Mouse (Mus musculus) CH12.LX (cell line): ENCODE data around the gene Alppl2. TPM values are rescaled to one million over a fixed set of nuclear protein-coding genes. Genes with fewer than 3 reads are reported as not detected.

Experiments
- DNase-seq: peaks from one replicate; pipeline ENCODE4 v3.0.0-alpha.2; 2013; ENCODE audit errors: extremely low read depth
- H3K27ac ChIP-seq: 2 replicates; pipeline ENCODE4 v1.5.1; 2012; ENCODE audit warnings: low read depth, mild to moderate bottlenecking, control low read depth, moderate library complexity; ENCODE audit not compliant: insufficient read depth
- H3K27me3 ChIP-seq: replicated peaks from 2 replicates; pipeline ENCODE3; 2012; ENCODE audit warnings: inconsistent platforms
- H3K36me3 ChIP-seq, 2 experiments: replicated peaks in 1 of 2; 2 replicates each; pipeline versions ENCODE3 to v1.6.1; 2012; ENCODE audit warnings: inconsistent platforms in 1 of 2, low read length in 1 of 2, mild to moderate bottlenecking in 1 of 2, mixed read lengths in 1 of 2, moderate library complexity in 1 of 2; ENCODE audit not compliant: control insufficient read depth in 1 of 2, insufficient read depth in 1 of 2
- H3K4me1 ChIP-seq, 2 experiments: 2 replicates each; pipeline ENCODE4 v1.6.1; 2012; ENCODE audit warnings: inconsistent platforms in 1 of 2, moderate library complexity in 1 of 2; ENCODE audit not compliant: insufficient read depth in 2 of 2, control insufficient read depth in 1 of 2
- H3K4me2 ChIP-seq: 2 replicates; pipeline ENCODE4 v1.6.1; 2012; ENCODE audit warnings: low read depth, mild to moderate bottlenecking, control low read depth; ENCODE audit not compliant: poor library complexity, insufficient read depth, severe bottlenecking
- H3K4me3 ChIP-seq, 3 experiments: fragments of 150-350 bp in 1 of 3; sonication (generic) in 1 of 3; replicated peaks in 1 of 3; 2 replicates each; pipeline versions ENCODE3 to v1.5.1; 2011 to 2012; ENCODE audit warnings: low read depth in 2 of 3, low read length in 2 of 3, mild to moderate bottlenecking in 2 of 3, moderate library complexity in 2 of 3, control low read depth in 1 of 3, improper control_type of control experiment in 1 of 3, inconsistent platforms in 1 of 3, mixed read lengths in 1 of 3; ENCODE audit not compliant: poor library complexity in 1 of 3
- H3K79me2 ChIP-seq: replicated peaks from 2 replicates; pipeline ENCODE4 v1.6.1; 2012; ENCODE audit warnings: mild to moderate bottlenecking, moderate library complexity; ENCODE audit not compliant: control insufficient read depth, poor library complexity, insufficient read depth, severe bottlenecking; ENCODE audit errors: extremely low read depth
- H3K9ac ChIP-seq: 2 replicates; pipeline ENCODE4 v1.6.1; 2012; ENCODE audit warnings: low read depth, mild to moderate bottlenecking, control low read depth, moderate library complexity; ENCODE audit not compliant: insufficient read depth
- H3K9me3 ChIP-seq: replicated peaks from 2 replicates; pipeline ENCODE3; 2012; ENCODE audit warnings: low read length, inconsistent platforms, mixed read lengths
- CHD2 ChIP-seq: IDR thresholded peaks from 2 replicates; pipeline ENCODE4 v1.6.1; 2011; ENCODE audit warnings: low read length, improper control_type of control experiment
- CTCF ChIP-seq, 2 experiments: IDR thresholded peaks in 1 of 2; conservative IDR thresholded peaks in 1 of 2; 2 replicates each; pipeline ENCODE4 v1.5.1; 2011 to 2012; ENCODE audit warnings: low read depth in 2 of 2, low read length in 2 of 2, improper control_type of control experiment in 1 of 2, inconsistent platforms in 1 of 2, mild to moderate bottlenecking in 1 of 2, moderate library complexity in 1 of 2
- E2F4 ChIP-seq: IDR thresholded peaks from 2 replicates; pipeline ENCODE4 v1.6.1; 2011; ENCODE audit warnings: low read depth, low read length, improper control_type of control experiment; ENCODE audit not compliant: insufficient replicate concordance
- ELF1 ChIP-seq: IDR thresholded peaks from 2 replicates; pipeline ENCODE4 v1.6.1; 2014; ENCODE audit warnings: low read depth, mild to moderate bottlenecking, inconsistent platforms, low read length, improper control_type of control experiment
- EP300 ChIP-seq: IDR thresholded peaks from 2 replicates; pipeline ENCODE4 v1.6.1; 2011; ENCODE audit warnings: low read length, improper control_type of control experiment
- HCFC1 ChIP-seq: IDR thresholded peaks from 2 replicates; pipeline ENCODE4 v1.6.1; 2012; ENCODE audit warnings: low read depth, mild to moderate bottlenecking, inconsistent platforms, low read length, improper control_type of control experiment
- IRF4 ChIP-seq: IDR thresholded peaks from 2 replicates; pipeline ENCODE4 v1.6.1; 2014; ENCODE audit warnings: low read depth, mild to moderate bottlenecking, inconsistent platforms, low read length, improper control_type of control experiment
- MAZ ChIP-seq: IDR thresholded peaks from 2 replicates; pipeline ENCODE4 v1.6.1; 2012; ENCODE audit warnings: low read depth, mild to moderate bottlenecking, inconsistent platforms, low read length, improper control_type of control experiment, moderate library complexity
- MEF2A ChIP-seq: IDR thresholded peaks from 2 replicates; pipeline ENCODE4 v1.6.1; 2014; ENCODE audit warnings: low read depth, mild to moderate bottlenecking, inconsistent platforms, low read length, improper control_type of control experiment, borderline replicate concordance
- MXI1 ChIP-seq: IDR thresholded peaks from 2 replicates; pipeline ENCODE4 v1.6.1; 2011; ENCODE audit warnings: mild to moderate bottlenecking, low read depth, low read length, improper control_type of control experiment
- MYC ChIP-seq: IDR thresholded peaks from 2 replicates; pipeline ENCODE4 v1.6.1; 2011; ENCODE audit warnings: low read depth, mild to moderate bottlenecking, improper control_type of control experiment, low read length
- NRF1 ChIP-seq: IDR thresholded peaks from 2 replicates; pipeline ENCODE4 v1.6.1; 2014; ENCODE audit warnings: low read depth, mild to moderate bottlenecking, inconsistent platforms, low read length, improper control_type of control experiment, moderate library complexity
- POLR2AphosphoS2 ChIP-seq: IDR thresholded peaks from 2 replicates; pipeline ENCODE4 v1.6.1; 2011; ENCODE audit warnings: low read depth, low read length, improper control_type of control experiment
- RAD21 ChIP-seq: IDR thresholded peaks from 2 replicates; pipeline ENCODE4 v1.6.1; 2011; ENCODE audit warnings: low read depth, mild to moderate bottlenecking, low read length, improper control_type of control experiment, moderate library complexity
- SIN3A ChIP-seq: IDR thresholded peaks from 2 replicates; pipeline ENCODE4 v1.6.1; 2012; ENCODE audit warnings: low read length, improper control_type of control experiment, inconsistent platforms
- SMC3 ChIP-seq: IDR thresholded peaks from 2 replicates; pipeline ENCODE4 v1.6.1; 2011; ENCODE audit warnings: low read depth, low read length, improper control_type of control experiment
- TCF12 ChIP-seq: IDR thresholded peaks from 2 replicates; pipeline ENCODE4 v1.6.1; 2014; ENCODE audit warnings: low read depth, mild to moderate bottlenecking, inconsistent platforms, low read length, improper control_type of control experiment
- USF1 ChIP-seq: IDR thresholded peaks from 2 replicates; pipeline ENCODE4 v1.6.1; 2014; ENCODE audit warnings: low read depth, mild to moderate bottlenecking, inconsistent platforms, low read length, improper control_type of control experiment
- ZC3H11A ChIP-seq: IDR thresholded peaks from 2 replicates; pipeline ENCODE4 v1.6.1; 2012; ENCODE audit warnings: low read depth, mild to moderate bottlenecking, inconsistent platforms, low read length, improper control_type of control experiment
- ZKSCAN1 ChIP-seq: IDR thresholded peaks from 2 replicates; pipeline ENCODE4 v1.6.1; 2012; ENCODE audit warnings: low read depth, inconsistent platforms, low read length, improper control_type of control experiment, borderline replicate concordance
- ZMIZ1 ChIP-seq: IDR thresholded peaks from 2 replicates; pipeline ENCODE4 v1.6.1; 2012; ENCODE audit warnings: low read depth, mild to moderate bottlenecking, inconsistent platforms, low read length, improper control_type of control experiment
- dilution Hi-C: fragments of 300-500 bp; cut with MboI; formaldehyde crosslinking; loops from 2 replicates; pipeline ENCODE4 v1.14.3; 2020; ENCODE audit warnings: low sequenced_read_pairs; ENCODE audit not compliant: extremely low pct_unique_long_range_greater_than_20kb, extremely low pct_ligation_motif_present
- in situ Hi-C: fragments of 300-500 bp; cut with MboI; formaldehyde crosslinking; loops from 3 replicates; pipeline ENCODE4 v1.14.3; 2019; ENCODE audit warnings: low sequenced_read_pairs, low pct_ligation_motif_present, low pct_unique_long_range_greater_than_20kb, mixed read lengths
- polyA plus RNA-seq: library from polyadenylated mRNA; unstranded; fragments of >175 nt; gene quantifications from 2 replicates; pipeline ENCODE4 v1.2.1, GENCODE M21; 2012; ENCODE audit warnings: low read depth; ENCODE audit not compliant: insufficient read length
- total RNA-seq, 2 experiments: library from RNA; depleted of rRNA; stranded (reverse); fragments of 300-350 nt in 1 of 2; fragments of >200 nt in 1 of 2; gene quantifications; 2 replicates each; pipeline ENCODE4 v1.2.3; 2012 to 2014

Gene Alppl2
- total and polyA plus RNA-seq, 3 experiments: not detected

DNA sequence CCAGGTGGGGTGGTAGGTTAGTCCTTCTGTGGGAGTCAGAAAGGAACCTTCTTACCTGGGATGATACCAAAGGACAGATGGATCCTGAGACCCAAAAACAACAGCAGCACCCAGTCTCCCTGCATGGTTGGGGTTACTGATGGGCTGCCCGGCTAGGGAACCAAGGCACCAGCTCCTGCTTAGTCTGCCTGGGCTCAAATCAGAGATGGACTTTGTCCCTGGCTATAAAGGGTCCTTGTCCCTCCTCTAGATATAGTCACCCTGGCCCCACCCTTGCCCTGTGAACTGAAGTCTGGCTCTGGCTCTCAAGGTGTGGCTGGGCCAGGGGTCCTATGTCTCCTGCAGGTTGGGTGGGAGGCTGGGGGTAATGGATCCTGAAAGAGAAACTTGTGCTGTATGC lies 11.7 kb upstream of the Alppl2 start, which contains the start of gene Alpi:
Gene Alpi, minus strand, starts transcription at position 196 of the 400 bp plus-strand sequence.
- Histone ChIP-seq H3K4me3 (no peak within 1 kb of the TSS), H3K79me2 (no peaks in the 10 kb centered on the region), H3K4me1 (peaks cover 8 to 30% of the 10 kb centered on the region in 2 experiments; a peak in 3 of 4 replicates), H3K36me3 (no peaks in the 10 kb centered on the region), H3K4me2 (no peak within 1 kb of the TSS), H3K27me3 (peaks cover 32% of the 10 kb centered on the region), H3K9me3 (no peaks in the 10 kb centered on the region), H3K27ac (no peak within 1 kb of the TSS), H3K9ac (no peak within 1 kb of the TSS)
- in situ Hi-C loops: loop anchor here (5.0 kb wide), 1 partner anchor 86 kb away; no protein-coding TSS in a partner anchor
- dilution Hi-C loops: no loop called here
- TF ChIP-seq ZMIZ1: no peak
- TF ChIP-seq POLR2AphosphoS2: no peak
- DNase-seq: no peak

GRCm38 (mm10) chr1:87098358-87098975 lies 8.7 kb upstream of the Alppl2 start:
- H3K9me3 ChIP-seq: no peaks in the 10 kb centered on the region
- no peaks in the 10 kb centered on the region for H3K79me2 ChIP-seq
- H3K27ac ChIP-seq: no peak overlapping the region
- H3K27me3 ChIP-seq: peaks cover 51% of the 10 kb centered on the region
- no peak overlapping the region for H3K4me3 ChIP-seq
- peaks cover 8 to 21% of the 10 kb centered on the region in 2 experiments; a peak in 3 of 4 replicates for H3K4me1 ChIP-seq
- in situ Hi-C loops: no loop called here
- DNase-seq: peak; percentile 51
- H3K36me3 ChIP-seq: no peaks in the 10 kb centered on the region
- H3K4me2 ChIP-seq: no peak overlapping the region
- no peak overlapping the region for H3K9ac ChIP-seq
- dilution Hi-C loops: no loop called here
- TF ChIP-seq MAZ (no peak), CTCF (conservative IDR thresholded peaks at IDR 0.05 in 1 of 2, IDR thresholded peaks at IDR 0.05 in 1 of 2; ENCODE audit: low read depth in 2 of 2, low read length in 2 of 2) (peak in 1 of 2 experiments; percentile 77; a peak in 2 of 4 replicates), MXI1 (no peak), NRF1 (0 out of 2 replicates have a peak, but pooled peaks have one; percentile 11), RAD21 (peak; percentile 34), SIN3A (no peak), SMC3 (peak; percentile 65), MEF2A (no peak), E2F4 (no peak), TCF12 (no peak), ZMIZ1 (no peak)
- TF ChIP-seq, all 38 proteins: peak for 4

DNA sequence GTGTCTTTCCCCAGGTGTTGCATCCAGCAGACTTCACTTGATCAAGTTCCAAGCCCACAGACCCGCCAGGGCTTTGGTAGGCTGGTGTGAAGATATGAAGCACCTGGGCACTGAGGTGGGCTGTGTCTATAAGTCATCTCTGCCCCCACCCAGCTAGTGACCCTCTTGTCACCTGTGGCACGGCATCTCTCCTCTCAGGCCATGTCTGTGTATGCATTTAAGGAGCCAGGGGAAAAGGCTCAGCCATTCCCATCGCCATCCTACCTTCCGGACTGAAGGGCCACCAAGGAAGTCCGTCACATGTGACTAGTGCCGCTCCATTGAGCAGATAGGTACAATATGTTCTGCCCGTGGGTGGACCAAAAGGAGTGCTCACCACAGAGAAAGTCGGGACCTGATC lies 5.9 kb upstream of the Alppl2 start:
- H3K4me2 ChIP-seq: no peak overlapping the region
- H3K4me1 ChIP-seq: peaks cover 4% of the 10 kb centered on the region in 2 experiments; a peak in 2 of 4 replicates
- no peak overlapping the region for H3K9ac ChIP-seq
- H3K4me3 ChIP-seq: no peak overlapping the region
- H3K27ac ChIP-seq: no peak overlapping the region
- peaks cover 51% of the 10 kb centered on the region for H3K27me3 ChIP-seq
- H3K79me2 ChIP-seq: no peaks in the 10 kb centered on the region
- no peak for DNase-seq
- TF ChIP-seq ZKSCAN1 (no peak), E2F4 (no peak), HCFC1 (no peak), MYC (no peak), CTCF (conservative IDR thresholded peaks at IDR 0.05 in 1 of 2, IDR thresholded peaks at IDR 0.05 in 1 of 2; ENCODE audit: low read depth in 2 of 2, low read length in 2 of 2) (no peak), CHD2 (no peak), IRF4 (no peak), MAZ (no peak), MEF2A (no peak), ELF1 (no peak), EP300 (no peak), SMC3 (no peak), USF1 (no peak), ZC3H11A (no peak)
- H3K36me3 ChIP-seq: no peaks in the 10 kb centered on the region
- H3K9me3 ChIP-seq: no peaks in the 10 kb centered on the region
- in situ Hi-C loops: no loop called here
- dilution Hi-C loops: no loop called here
